Mouse (Mus musculus) CH12.LX (cell line): ENCODE results near the gene Epha2.

Experiments
- CHD2 ChIP-seq: IDR thresholded peaks from 2 replicates; pipeline ENCODE4 v1.6.1; 2011; ENCODE audit warnings: low read length, improper control_type of control experiment
- CTCF ChIP-seq, 2 experiments: IDR thresholded peaks in 1 of 2; conservative IDR thresholded peaks in 1 of 2; 2 replicates each; pipeline ENCODE4 v1.5.1; 2011 to 2012; ENCODE audit warnings: low read depth in 2 of 2, low read length in 2 of 2, improper control_type of control experiment in 1 of 2, inconsistent platforms in 1 of 2, mild to moderate bottlenecking in 1 of 2, moderate library complexity in 1 of 2
- EP300 ChIP-seq: IDR thresholded peaks from 2 replicates; pipeline ENCODE4 v1.6.1; 2011; ENCODE audit warnings: low read length, improper control_type of control experiment
- POLR2A ChIP-seq: IDR thresholded peaks from 2 replicates; pipeline ENCODE4 v1.6.1; 2011; ENCODE audit warnings: low read depth, mild to moderate bottlenecking, improper control_type of control experiment, low read length
- POLR2AphosphoS2 ChIP-seq: IDR thresholded peaks from 2 replicates; pipeline ENCODE4 v1.6.1; 2011; ENCODE audit warnings: low read depth, low read length, improper control_type of control experiment
- UBTF ChIP-seq: IDR thresholded peaks from 2 replicates; pipeline ENCODE4 v1.6.1; 2012; ENCODE audit warnings: low read depth, mild to moderate bottlenecking, inconsistent platforms, low read length, improper control_type of control experiment, moderate library complexity
- USF1 ChIP-seq: IDR thresholded peaks from 2 replicates; pipeline ENCODE4 v1.6.1; 2014; ENCODE audit warnings: low read depth, mild to moderate bottlenecking, inconsistent platforms, low read length, improper control_type of control experiment
- ZC3H11A ChIP-seq: IDR thresholded peaks from 2 replicates; pipeline ENCODE4 v1.6.1; 2012; ENCODE audit warnings: low read depth, mild to moderate bottlenecking, inconsistent platforms, low read length, improper control_type of control experiment

- TF ChIP-seq CTCF (conservative IDR thresholded peaks at IDR 0.05 in 1 of 2, IDR thresholded peaks at IDR 0.05 in 1 of 2; ENCODE audit: low read depth in 2 of 2, low read length in 2 of 2) (no peak), UBTF (no peak), ZC3H11A (no peak), USF1 (no peak), CHD2 (no peak), EP300 (no peak), POLR2AphosphoS2 (no peak), POLR2A (no peak)
Observed at GRCm38 (mm10) chr4:141269080-141269479, 32.0 kb upstream of the Epha2 start.
